Mouse (Mus musculus) limb, embryonic 13.5 days (tissue): ENCODE measurements around the gene Fam19a2. TPM values are rescaled to one million over a fixed set of nuclear protein-coding genes. Genes with fewer than 3 reads are reported as not detected.

Source experiments
- ATAC-seq: fragments of 200-750 bp; cut with Nextera tagmentation; 2 replicates; pipeline ENCODE4 v1.8.0; 2017; ENCODE audit warnings: low read depth, moderate number of reproducible peaks, moderate TSS enrichment; ENCODE audit not compliant: low FRiP score
- H3K27ac ChIP-seq: fragments of 300-500 bp; sonication (generic); 2 replicates; pipeline ENCODE4 v1.5.1; 2015; ENCODE audit warnings: inconsistent platforms, mild to moderate bottlenecking, moderate library complexity
- H3K27me3 ChIP-seq: fragments of 300-500 bp; sonication (generic); 2 replicates; pipeline ENCODE4 v1.6.1; 2015; ENCODE audit warnings: mild to moderate bottlenecking, inconsistent platforms
- H3K36me3 ChIP-seq: fragments of 300-500 bp; sonication (generic); 2 replicates; pipeline ENCODE4 v1.6.1; 2015; ENCODE audit warnings: inconsistent platforms, mild to moderate bottlenecking, moderate library complexity
- H3K4me1 ChIP-seq: fragments of 300-500 bp; sonication (generic); 2 replicates; pipeline ENCODE4 v1.6.1; 2015; ENCODE audit warnings: inconsistent platforms
- H3K4me2 ChIP-seq: fragments of 300-500 bp; sonication (generic); replicated peaks from 2 replicates; pipeline ENCODE4 v1.6.1; 2015; ENCODE audit warnings: inconsistent platforms, mild to moderate bottlenecking, moderate library complexity
- H3K4me3 ChIP-seq: fragments of 300-500 bp; sonication (generic); 2 replicates; pipeline ENCODE4 v1.5.1; 2015; ENCODE audit warnings: moderate library complexity, mild to moderate bottlenecking, inconsistent platforms
- H3K9ac ChIP-seq: fragments of 300-500 bp; sonication (generic); 2 replicates; pipeline ENCODE4 v1.6.1; 2015; ENCODE audit warnings: mild to moderate bottlenecking, inconsistent platforms
- H3K9me3 ChIP-seq: fragments of 300-500 bp; sonication (generic); 2 replicates; pipeline ENCODE4 v1.6.1; 2016; ENCODE audit warnings: inconsistent platforms
- WGBS: fragments of 180-500 bp; shearing (Covaris S2); methylation state at CpG from one replicate; pipeline ENCODE4 v1.1.7; 2015; 5-methylcytosine and 5-hydroxymethylcytosine counted together
- polyA plus RNA-seq: library from polyadenylated mRNA; unstranded; fragments of >200 nt; fragmentation: Nextera tagmentation; extraction: Ambion mirVana; gene quantifications from 2 replicates; pipeline ENCODE4 v1.2.1, GENCODE M21; 2015

Fam19a2 gene
- polyA plus RNA-seq, 1 experiment from 2014 or later: 8.0 TPM

DNA sequence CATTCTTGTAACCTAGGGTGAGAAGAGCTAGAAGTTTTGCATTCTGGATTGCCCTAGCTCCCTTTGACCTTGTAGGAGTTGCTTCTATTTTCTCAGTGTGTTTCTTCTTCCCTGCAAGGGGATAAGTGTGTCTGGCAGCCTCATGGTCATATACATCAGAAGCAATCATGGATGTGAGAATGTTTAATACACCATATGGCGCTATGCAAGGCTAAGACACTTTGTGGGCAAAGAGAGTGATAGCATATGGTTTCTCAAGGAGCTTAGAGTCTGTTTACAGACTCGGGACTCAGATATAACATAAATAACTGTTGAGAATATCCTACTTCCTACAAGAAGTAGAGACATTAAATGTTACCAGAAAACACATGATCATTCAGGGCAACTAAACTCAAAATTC lies 315.2 kb downstream of the Fam19a2 start:
- H3K36me3 ChIP-seq: no peaks in the 10 kb centered on the region
- no peaks in the 10 kb centered on the region for H3K27me3 ChIP-seq
- H3K27ac ChIP-seq: no peak overlapping the region
- H3K9me3 ChIP-seq: no peaks in the 10 kb centered on the region
- no peak overlapping the region for H3K4me2 ChIP-seq
- H3K4me3 ChIP-seq: no peak overlapping the region
- 60% methylated on average over 2 of the region's 2 CpGs for WGBS
- no peak overlapping the region for H3K9ac ChIP-seq
- H3K4me1 ChIP-seq: peaks cover 5% of the 10 kb centered on the region; the same call in 1 of the 2 replicates
- ATAC-seq: no peak

DNA sequence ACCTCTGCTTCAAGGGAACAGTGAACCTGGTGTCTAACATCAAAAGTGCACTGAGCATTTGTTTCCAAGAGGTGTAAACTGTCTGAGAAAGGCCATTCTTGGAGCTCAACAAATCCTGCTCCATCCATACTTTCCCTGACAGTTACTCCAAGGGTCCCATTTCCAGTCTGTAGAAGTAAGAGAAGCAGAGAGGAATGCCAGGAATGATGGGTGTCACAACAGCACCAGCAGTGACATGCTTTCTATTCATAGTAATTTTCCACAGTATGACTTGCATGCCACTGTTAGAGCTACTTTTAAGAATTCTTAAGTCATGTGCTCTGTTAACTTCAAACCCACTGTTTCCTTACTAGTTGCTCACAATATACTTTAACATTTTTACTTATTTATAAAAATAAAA lies 331.2 kb downstream of the Fam19a2 start:
- H3K9me3 ChIP-seq: no peaks in the 10 kb centered on the region
- no peaks in the 10 kb centered on the region for H3K4me1 ChIP-seq
- H3K9ac ChIP-seq: no peak overlapping the region
- H3K27ac ChIP-seq: no peak overlapping the region
- no peak overlapping the region for H3K4me3 ChIP-seq
- H3K4me2 ChIP-seq: no peak overlapping the region
- ATAC-seq: no peak
- H3K27me3 ChIP-seq: no peaks in the 10 kb centered on the region
- H3K36me3 ChIP-seq: no peaks in the 10 kb centered on the region

DNA sequence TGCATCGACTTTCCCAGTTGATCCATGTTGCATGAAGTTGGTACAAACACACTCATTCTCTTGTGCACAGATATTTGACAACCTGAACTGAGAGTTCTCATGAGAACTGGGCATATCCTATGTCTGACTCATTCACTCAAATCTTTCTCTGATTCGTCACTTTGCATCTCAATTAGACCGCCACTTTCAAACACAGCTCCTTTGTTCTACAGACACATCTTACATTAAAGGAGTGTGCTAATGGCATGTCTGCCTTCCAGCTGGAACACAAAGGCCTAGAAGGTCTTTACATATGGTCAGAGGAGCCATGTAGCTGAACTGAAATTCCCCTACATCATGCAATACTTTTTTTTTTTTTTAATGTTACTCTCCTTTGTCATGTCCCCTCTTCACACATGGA lies 333.3 kb downstream of the Fam19a2 start:
- no peak overlapping the region for H3K9ac ChIP-seq
- ATAC-seq: no peak
- WGBS: 85% methylated on average over 3 of the region's 3 CpGs
- H3K27ac ChIP-seq: no peak overlapping the region
- H3K27me3 ChIP-seq: no peaks in the 10 kb centered on the region
- no peaks in the 10 kb centered on the region for H3K36me3 ChIP-seq
- no peak overlapping the region for H3K4me2 ChIP-seq
- H3K4me1 ChIP-seq: no peaks in the 10 kb centered on the region
- no peaks in the 10 kb centered on the region for H3K9me3 ChIP-seq
- H3K4me3 ChIP-seq: no peak overlapping the region

GRCm38 (mm10) chr10:123605671-123606070 lies 341.9 kb downstream of the Fam19a2 start:
- no peaks in the 10 kb centered on the region for H3K36me3 ChIP-seq
- 41% methylated on average over 2 of the region's 2 CpGs for WGBS
- no peaks in the 10 kb centered on the region for H3K9me3 ChIP-seq
- ATAC-seq: no peak
- no peak overlapping the region for H3K27ac ChIP-seq
- H3K4me2 ChIP-seq: no peak overlapping the region
- H3K27me3 ChIP-seq: no peaks in the 10 kb centered on the region
- H3K4me3 ChIP-seq: no peak overlapping the region
- H3K4me1 ChIP-seq: no peaks in the 10 kb centered on the region
- no peak overlapping the region for H3K9ac ChIP-seq

- no peak overlapping the region for H3K4me3 ChIP-seq
- H3K9me3 ChIP-seq: no peaks in the 10 kb centered on the region
- H3K36me3 ChIP-seq: no peaks in the 10 kb centered on the region
- H3K4me2 ChIP-seq: no peak overlapping the region
- ATAC-seq: no peak
- H3K9ac ChIP-seq: no peak overlapping the region
- 78% methylated on average over 2 of the region's 2 CpGs for WGBS
- no peak overlapping the region for H3K27ac ChIP-seq
- no peaks in the 10 kb centered on the region for H3K4me1 ChIP-seq
- no peaks in the 10 kb centered on the region for H3K27me3 ChIP-seq
Observed at GRCm38 (mm10) chr10:123626691-123627090, 362.9 kb downstream of the Fam19a2 start.

- Histone ChIP-seq H3K27me3 (no peaks in the 10 kb centered on the region), H3K9me3 (no peaks in the 10 kb centered on the region), H3K4me3 (no peak overlapping the region), H3K27ac (no peak overlapping the region), H3K9ac (no peak overlapping the region), H3K36me3 (no peaks in the 10 kb centered on the region), H3K4me2 (no peak overlapping the region), H3K4me1 (no peaks in the 10 kb centered on the region)
- 86% methylated on average over 5 of the region's 5 CpGs for WGBS
- no peak for ATAC-seq
Observed at GRCm38 (mm10) chr10:123629248-123629744, 365.5 kb downstream of the Fam19a2 start.

- no peaks in the 10 kb centered on the region for H3K36me3 ChIP-seq
- WGBS: 68% methylated on average over 5 of the region's 5 CpGs
- no peak overlapping the region for H3K9ac ChIP-seq
- no peak overlapping the region for H3K4me3 ChIP-seq
- H3K27me3 ChIP-seq: no peaks in the 10 kb centered on the region
- no peak overlapping the region for H3K27ac ChIP-seq
- no peaks in the 10 kb centered on the region for H3K9me3 ChIP-seq
- H3K4me2 ChIP-seq: no peak overlapping the region
- no peaks in the 10 kb centered on the region for H3K4me1 ChIP-seq
- ATAC-seq: no peak
Observed at GRCm38 (mm10) chr10:123632029-123632428, 368.2 kb downstream of the Fam19a2 start.

DNA sequence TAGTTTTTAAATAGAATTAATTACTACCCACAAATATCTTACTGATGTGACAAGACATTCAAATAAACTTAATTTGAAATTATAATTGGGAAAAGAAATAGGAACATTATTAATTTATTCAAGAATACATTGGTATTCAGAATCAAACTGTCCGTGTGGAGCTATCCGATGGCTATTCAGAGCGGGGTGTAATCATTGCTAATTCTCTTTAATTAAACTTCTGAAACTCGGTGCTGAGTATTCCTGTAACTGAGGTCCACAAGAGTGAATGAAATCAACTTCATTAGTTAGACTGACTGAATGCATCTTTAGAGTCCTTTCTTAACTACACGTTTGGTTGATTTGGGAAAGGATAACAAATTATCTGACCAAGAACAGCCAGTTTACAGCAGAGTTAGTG lies 372.9 kb downstream of the Fam19a2 start:
- Histone ChIP-seq H3K4me1 (no peaks in the 10 kb centered on the region), H3K36me3 (no peaks in the 10 kb centered on the region), H3K9ac (no peak overlapping the region), H3K27me3 (no peaks in the 10 kb centered on the region), H3K4me2 (no peak overlapping the region), H3K27ac (no peak overlapping the region), H3K4me3 (no peak overlapping the region), H3K9me3 (no peaks in the 10 kb centered on the region)
- no peak for ATAC-seq
- WGBS: 82% methylated on average over 5 of the region's 5 CpGs

- Histone ChIP-seq H3K4me3 (no peak overlapping the region), H3K36me3 (no peaks in the 10 kb centered on the region), H3K4me2 (no peak overlapping the region), H3K27ac (no peak overlapping the region), H3K27me3 (no peaks in the 10 kb centered on the region), H3K9me3 (no peaks in the 10 kb centered on the region), H3K9ac (no peak overlapping the region), H3K4me1 (no peaks in the 10 kb centered on the region)
- ATAC-seq: no peak
Observed at GRCm38 (mm10) chr10:123637496-123637895, 373.7 kb downstream of the Fam19a2 start.

GRCm38 (mm10) chr10:123645568-123645967 lies 381.8 kb downstream of the Fam19a2 start:
- Histone ChIP-seq H3K9ac (no peak overlapping the region), H3K27me3 (no peaks in the 10 kb centered on the region), H3K4me2 (no peak overlapping the region), H3K9me3 (no peaks in the 10 kb centered on the region), H3K36me3 (no peaks in the 10 kb centered on the region), H3K27ac (no peak overlapping the region), H3K4me3 (no peak overlapping the region), H3K4me1 (no peaks in the 10 kb centered on the region)
- 91% methylated on average over 4 of the region's 4 CpGs for WGBS
- no peak for ATAC-seq

DNA sequence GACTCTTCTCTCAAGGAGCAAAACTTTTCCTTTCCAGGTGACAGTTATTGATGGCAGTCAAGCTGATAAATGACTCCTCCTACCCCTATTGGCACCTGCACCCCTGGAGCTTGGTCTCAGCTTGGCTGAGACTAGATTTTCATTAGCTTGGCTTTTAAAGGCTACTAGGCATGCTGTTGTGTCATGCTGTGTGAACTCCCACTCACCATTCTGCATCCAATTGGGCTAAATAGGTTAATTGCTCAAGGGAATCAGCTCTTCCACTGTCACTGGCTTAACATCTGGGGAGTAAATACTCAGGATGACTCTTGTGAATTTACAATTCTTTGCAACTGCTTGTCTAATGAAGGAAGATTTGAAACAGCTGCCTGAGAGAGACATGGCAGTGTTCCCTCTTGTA lies 407.4 kb downstream of the Fam19a2 start:
- no peaks in the 10 kb centered on the region for H3K36me3 ChIP-seq
- no peak overlapping the region for H3K27ac ChIP-seq
- no peak overlapping the region for H3K9ac ChIP-seq
- H3K27me3 ChIP-seq: no peaks in the 10 kb centered on the region
- H3K9me3 ChIP-seq: no peaks in the 10 kb centered on the region
- no peak overlapping the region for H3K4me3 ChIP-seq
- no peak for ATAC-seq
- no peaks in the 10 kb centered on the region for H3K4me1 ChIP-seq
- no peak overlapping the region for H3K4me2 ChIP-seq

DNA sequence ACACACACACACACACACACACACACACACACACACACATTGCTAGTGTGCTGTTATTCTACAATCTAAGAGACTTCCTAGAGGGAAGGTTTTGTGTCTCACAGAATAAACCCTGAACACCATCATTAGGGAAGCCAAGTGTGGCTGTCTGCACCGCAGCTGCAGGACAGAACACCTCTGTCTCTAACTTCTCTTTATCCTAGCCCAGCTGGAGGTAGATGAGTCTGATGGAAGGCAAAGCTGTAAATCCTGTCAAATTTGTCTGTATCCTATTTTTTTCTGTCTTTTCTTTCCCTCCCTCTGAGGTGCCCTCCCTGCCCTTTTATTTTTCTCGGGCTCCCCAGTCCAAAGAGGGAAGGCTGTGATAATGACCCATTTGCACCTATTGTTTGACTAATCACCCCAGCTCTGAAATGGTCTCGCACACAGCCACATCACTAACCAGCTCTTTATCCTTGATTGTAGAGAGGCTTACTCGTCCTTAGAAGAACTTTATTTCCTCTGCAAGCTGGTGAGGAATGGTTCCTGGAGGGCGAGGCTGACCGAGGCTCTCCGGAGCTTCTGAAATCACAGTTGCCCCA lies 414.6 kb downstream of the Fam19a2 start:
- WGBS: 9% methylated on average over 7 of the region's 7 CpGs
- H3K4me3 ChIP-seq: no peak overlapping the region
- no peak overlapping the region for H3K9ac ChIP-seq
- ATAC-seq: no peak
- H3K4me1 ChIP-seq: peaks cover 7% of the 10 kb centered on the region; the same call in 1 of the 2 replicates
- no peaks in the 10 kb centered on the region for H3K36me3 ChIP-seq
- H3K4me2 ChIP-seq: no peak overlapping the region
- H3K9me3 ChIP-seq: no peaks in the 10 kb centered on the region
- no peak overlapping the region for H3K27ac ChIP-seq
- no peaks in the 10 kb centered on the region for H3K27me3 ChIP-seq

GRCm38 (mm10) chr10:123682718-123683255 lies 419.0 kb downstream of the Fam19a2 start:
- H3K9ac ChIP-seq: no peak overlapping the region
- WGBS: 64% methylated on average over 9 of the region's 9 CpGs
- H3K4me1 ChIP-seq: peaks cover 7% of the 10 kb centered on the region; the same call in 1 of the 2 replicates
- no peak for ATAC-seq
- no peak overlapping the region for H3K4me2 ChIP-seq
- no peaks in the 10 kb centered on the region for H3K9me3 ChIP-seq
- H3K4me3 ChIP-seq: no peak overlapping the region
- no peaks in the 10 kb centered on the region for H3K27me3 ChIP-seq
- no peaks in the 10 kb centered on the region for H3K36me3 ChIP-seq
- no peak overlapping the region for H3K27ac ChIP-seq
